Mouse (Mus musculus): ENCODE results near the gene Tmed8. TPM values are rescaled to one million over a fixed set of nuclear protein-coding genes. Genes with fewer than 3 reads are reported as not detected.
A peak's percentile ranks its signal among the peaks of the same experiment; 100 is the strongest.
"Not testable (repeated sequence)": the region's sequence is repeated elsewhere in the genome, so short reads cannot be mapped to it uniquely, and the experiment has no call there.

The Tmed8 gene
- polyA plus RNA-seq, 1 experiment, result 5.9 TPM

GRCm38 (mm10) chr12:87175194-87175946, 24.9 kb downstream of the Tmed8 start:
- H3K4me3 ChIP-seq (replicated peaks; ENCODE audit: extremely low read depth, low read depth, low read length), result no peak overlapping the region

GRCm38 (mm10) chr12:87160815-87161214, 39.4 kb downstream of the Tmed8 start:
- WGBS, result 91% methylated on average over 5 of the region's 5 CpGs
- DNase-seq, result no peak
- Histone ChIP-seq H3K4me1 (ENCODE audit: control insufficient read depth, insufficient read depth, low read length) (no peaks in the 10 kb centered on the region), H3K4me3 (replicated peaks; ENCODE audit: extremely low read depth, low read depth, low read length) (no peak overlapping the region)
- TF ChIP-seq POLR2A (IDR thresholded peaks at IDR 0.05; ENCODE audit: borderline replicate concordance, extremely low read depth, low read depth, low read length), result no peak
- TF ChIP-seq CTCF (IDR thresholded peaks at IDR 0.05; ENCODE audit: insufficient read depth, low read length), result no peak

More at GRCm38 (mm10) chr12:87175194-87175946, 24.9 kb downstream of the Tmed8 start:
- DNase-seq, result no peak
- H3K4me1 ChIP-seq (ENCODE audit: control insufficient read depth, insufficient read depth, low read length), result no peaks in the 10 kb centered on the region
- TF ChIP-seq CTCF (IDR thresholded peaks at IDR 0.05; ENCODE audit: insufficient read depth, low read length) (no peak), POLR2A (IDR thresholded peaks at IDR 0.05; ENCODE audit: borderline replicate concordance, extremely low read depth, low read depth, low read length) (no peak)
- 76% methylated on average over 4 of the region's 4 CpGs for WGBS

- TF ChIP-seq POLR2A (IDR thresholded peaks at IDR 0.05; ENCODE audit: borderline replicate concordance, extremely low read depth, low read depth, low read length) (peak; percentile 11; the same call in 1 of the 2 replicates), CTCF (IDR thresholded peaks at IDR 0.05; ENCODE audit: insufficient read depth, low read length) (no peak)
- no peak for DNase-seq
- WGBS, result 63% methylated on average over 1 of the region's 1 CpGs
- no peaks in the 10 kb centered on the region for H3K4me1 ChIP-seq (ENCODE audit: control insufficient read depth, insufficient read depth, low read length)
- no peak overlapping the region for H3K4me3 ChIP-seq (replicated peaks; ENCODE audit: extremely low read depth, low read depth, low read length)
These were observed 39.9 kb downstream of the Tmed8 start for GRCm38 (mm10) chr12:87160310-87160709.

GRCm38 (mm10) chr12:87158099-87158498, 42.2 kb downstream of the Tmed8 start:
- WGBS, result 50% methylated on average over 7 of the region's 7 CpGs

GRCm38 (mm10) chr12:87157361-87157760, 42.9 kb downstream of the Tmed8 start:
- no peak for TF ChIP-seq CTCF (IDR thresholded peaks at IDR 0.05; ENCODE audit: insufficient read depth, low read length)
- TF ChIP-seq POLR2A (IDR thresholded peaks at IDR 0.05; ENCODE audit: borderline replicate concordance, extremely low read depth, low read depth, low read length), result no peak
- DNase-seq, result peak; percentile 49
- H3K4me1 ChIP-seq (ENCODE audit: control insufficient read depth, insufficient read depth, low read length), result no peaks in the 10 kb centered on the region
- 41% methylated on average over 4 of the region's 4 CpGs for WGBS
- H3K4me3 ChIP-seq (replicated peaks; ENCODE audit: extremely low read depth, low read depth, low read length), result peak overlapping the region; percentile 39

More at GRCm38 (mm10) chr12:87158099-87158498, 42.2 kb downstream of the Tmed8 start:
- peak; percentile 41 for DNase-seq
- TF ChIP-seq POLR2A (IDR thresholded peaks at IDR 0.05; ENCODE audit: borderline replicate concordance, extremely low read depth, low read depth, low read length) (no peak), CTCF (IDR thresholded peaks at IDR 0.05; ENCODE audit: insufficient read depth, low read length) (no peak)
- Histone ChIP-seq H3K4me3 (replicated peaks; ENCODE audit: extremely low read depth, low read depth, low read length) (peak overlapping the region; percentile 6), H3K4me1 (ENCODE audit: control insufficient read depth, insufficient read depth, low read length) (no peaks in the 10 kb centered on the region)

GRCm38 (mm10) chr12:87154448-87154847, 45.8 kb downstream of the Tmed8 start:
- H3K4me1 ChIP-seq (ENCODE audit: control insufficient read depth, insufficient read depth, low read length); H3K4me3 ChIP-seq (replicated peaks; ENCODE audit: extremely low read depth, low read depth, low read length): not testable (repeated sequence)
- WGBS, result 61% methylated on average over 4 of the region's 4 CpGs
- peak; percentile 36 for DNase-seq

GRCm38 (mm10) chr12:87149471-87149870, 50.8 kb downstream of the Tmed8 start:
- no peak for TF ChIP-seq POLR2A (IDR thresholded peaks at IDR 0.05; ENCODE audit: borderline replicate concordance, extremely low read depth, low read depth, low read length)
- TF ChIP-seq CTCF (IDR thresholded peaks at IDR 0.05; ENCODE audit: insufficient read depth, low read length), result no peak
- WGBS, result over 99% methylated on average over 5 of the region's 5 CpGs
- Histone ChIP-seq H3K4me3 (replicated peaks; ENCODE audit: extremely low read depth, low read depth, low read length) (no peak overlapping the region), H3K4me1 (ENCODE audit: control insufficient read depth, insufficient read depth, low read length) (no peaks in the 10 kb centered on the region)
- no peak for DNase-seq

- H3K4me3 ChIP-seq (replicated peaks; ENCODE audit: extremely low read depth, low read depth, low read length), result peak overlapping the region; percentile 98
- TF ChIP-seq CTCF (IDR thresholded peaks at IDR 0.05; ENCODE audit: insufficient read depth, low read length) (no peak), POLR2A (IDR thresholded peaks at IDR 0.05; ENCODE audit: borderline replicate concordance, extremely low read depth, low read depth, low read length) (no peak)
- no peak for DNase-seq
- WGBS, result 11% methylated on average over 15 of the region's 15 CpGs
- H3K4me1 ChIP-seq (ENCODE audit: control insufficient read depth, insufficient read depth, low read length), result no peaks in the 10 kb centered on the region
These were observed 52.1 kb downstream of the Tmed8 start for GRCm38 (mm10) chr12:87148136-87148535.

- TF ChIP-seq CTCF (IDR thresholded peaks at IDR 0.05; ENCODE audit: insufficient read depth, low read length) (no peak), POLR2A (IDR thresholded peaks at IDR 0.05; ENCODE audit: borderline replicate concordance, extremely low read depth, low read depth, low read length) (peak; percentile 50; the same call in 1 of the 2 replicates)
- under 1% methylated on average over 61 of the region's 61 CpGs for WGBS
- H3K4me1 ChIP-seq (ENCODE audit: control insufficient read depth, insufficient read depth, low read length), result no peaks in the 10 kb centered on the region
- peak; percentile 89 for DNase-seq
- peak within 1 kb of the TSS; percentile 98 for H3K4me3 ChIP-seq (replicated peaks; ENCODE audit: extremely low read depth, low read depth, low read length)
These were observed 52.7 kb downstream of the Tmed8 start, which contains the start of gene Pomt2 for GRCm38 (mm10) chr12:87147395-87148089. Pomt2 (minus strand) TSS chr12:87147968.

Data from lung, adult 2 months (tissue).